Mouse (Mus musculus) myocyte (in vitro differentiated cells): ENCODE measurements around the gene Olfr1123.

Source experiments
- E2F4 ChIP-seq: IDR thresholded peaks from one replicate; pipeline ENCODE4 v1.6.1; 2011; ENCODE audit warnings: mild to moderate bottlenecking, control low read depth, moderate library complexity; ENCODE audit not compliant: insufficient read depth
- MAX ChIP-seq: IDR thresholded peaks from one replicate; pipeline ENCODE4 v1.6.1; 2011; ENCODE audit warnings: low read depth, mild to moderate bottlenecking, control low read depth
- MYOD1 ChIP-seq, 3 experiments: IDR thresholded peaks; one replicate each; pipeline ENCODE4 v1.6.1; 2011; ENCODE audit warnings: control low read depth in 2 of 3, low read depth in 2 of 3, mild to moderate bottlenecking in 2 of 3, moderate library complexity in 1 of 3; ENCODE audit not compliant: insufficient read length in 2 of 3, control insufficient read depth in 1 of 3
- MYOG ChIP-seq, 3 experiments: IDR thresholded peaks; one replicate each; pipeline ENCODE4 v1.6.1; 2011; ENCODE audit warnings: control low read depth in 2 of 3, low read depth in 2 of 3, mild to moderate bottlenecking in 2 of 3; ENCODE audit not compliant: insufficient read length in 2 of 3, control insufficient read depth in 1 of 3, insufficient read depth in 1 of 3
- POLR2A ChIP-seq: IDR thresholded peaks from one replicate; pipeline ENCODE4 v1.6.1; 2011; ENCODE audit warnings: low read depth, mild to moderate bottlenecking, control low read depth, moderate library complexity; ENCODE audit not compliant: insufficient read length
- POLR2AphosphoS2 ChIP-seq: IDR thresholded peaks from one replicate; pipeline ENCODE4 v1.6.1; 2011; ENCODE audit warnings: low read depth, control low read depth; ENCODE audit not compliant: insufficient read length
- TCF12 ChIP-seq: IDR thresholded peaks from one replicate; pipeline ENCODE4 v1.6.1; 2011; ENCODE audit warnings: mild to moderate bottlenecking, control low read depth; ENCODE audit not compliant: poor library complexity, insufficient read depth, severe bottlenecking
- TCF3 ChIP-seq: IDR thresholded peaks from one replicate; pipeline ENCODE4 v1.6.1; 2011; ENCODE audit warnings: low read depth, control low read depth; ENCODE audit not compliant: insufficient read length
- USF1 ChIP-seq: IDR thresholded peaks from one replicate; pipeline ENCODE4 v1.6.1; 2011; ENCODE audit warnings: low read depth, mild to moderate bottlenecking, control low read depth, moderate library complexity

- no peak for TF ChIP-seq USF1
- TF ChIP-seq MAX, result no peak
- no peak for TF ChIP-seq POLR2A
- TF ChIP-seq POLR2AphosphoS2, result no peak
- no peak for TF ChIP-seq MYOG (IDR thresholded peaks at IDR 0.05; ENCODE audit: control insufficient read depth in 1 of 3, insufficient read depth in 1 of 3, insufficient read length in 2 of 3, low read depth in 2 of 3)
- TF ChIP-seq TCF3, result no peak
- no peak for TF ChIP-seq E2F4
- TF ChIP-seq TCF12, result no peak
- TF ChIP-seq MYOD1 (IDR thresholded peaks at IDR 0.05; ENCODE audit: control insufficient read depth in 1 of 3, insufficient read length in 2 of 3, low read depth in 2 of 3), result no peak
Measured at GRCm38 (mm10) chr2:87461769-87462168, 45.3 kb downstream of the Olfr1123 start.
